Mouse (Mus musculus) hindbrain, embryonic 14.5 days (tissue): ENCODE measurements at regions not wholly inside any gene's neighbourhood (a gene's known extent, or its start where the extent isn't known, plus 50 kb on each side); places are given as distances from the start of the nearest gene placed in this dataset.

Source experiments
- ATAC-seq: fragments of 200-750 bp; cut with Nextera tagmentation; 2 replicates; pipeline ENCODE4 v1.8.0; 2017; ENCODE audit warnings: moderate number of reproducible peaks, mild to moderate bottlenecking, moderate TSS enrichment, moderate library complexity; ENCODE audit not compliant: low FRiP score
- DNase-seq: peaks from one replicate; pipeline ENCODE4 v3.0.0-alpha.2; 2015; ENCODE audit warnings: low spot score
- H3K27ac ChIP-seq: fragments of 300-500 bp; sonication (generic); 2 replicates; pipeline ENCODE4 v1.5.1; 2014; ENCODE audit warnings: mild to moderate bottlenecking, moderate library complexity
- H3K27me3 ChIP-seq: fragments of 300-500 bp; sonication (generic); 2 replicates; pipeline ENCODE4 v1.6.1; 2014; ENCODE audit warnings: mild to moderate bottlenecking, low read length, mixed read lengths; ENCODE audit not compliant: control insufficient read depth, insufficient read depth
- H3K36me3 ChIP-seq: fragments of 300-500 bp; sonication (generic); replicated peaks from 2 replicates; pipeline ENCODE4 v1.6.1; 2014; ENCODE audit not compliant: control insufficient read depth, insufficient read depth
- H3K4me1 ChIP-seq: fragments of 300-500 bp; sonication (generic); replicated peaks from 2 replicates; pipeline ENCODE4 v1.6.1; 2014; ENCODE audit warnings: antibody characterized with exemption, low read length, mixed read lengths; ENCODE audit not compliant: control insufficient read depth, insufficient read depth
- H3K4me2 ChIP-seq: fragments of 300-500 bp; sonication (generic); replicated peaks from 2 replicates; pipeline ENCODE4 v1.6.1; 2014; ENCODE audit warnings: mild to moderate bottlenecking, moderate library complexity
- H3K4me3 ChIP-seq: fragments of 300-500 bp; sonication (generic); replicated peaks from 2 replicates; pipeline ENCODE4 v1.5.1; 2014; ENCODE audit warnings: mild to moderate bottlenecking, low read length
- H3K9ac ChIP-seq: fragments of 300-500 bp; sonication (generic); 2 replicates; pipeline ENCODE4 v1.6.1; 2014
- H3K9me3 ChIP-seq: fragments of 300-500 bp; sonication (generic); 2 replicates; pipeline ENCODE4 v1.6.1; 2016; ENCODE audit warnings: low read length; ENCODE audit not compliant: control insufficient read depth
- WGBS: fragments of 180-500 bp; shearing (Covaris S2); extraction: QIAGEN DNeasy Blood & Tissue Kit; methylation state at CpG from one replicate; pipeline ENCODE4 v1.1.7; 2014; 5-methylcytosine and 5-hydroxymethylcytosine counted together

DNA sequence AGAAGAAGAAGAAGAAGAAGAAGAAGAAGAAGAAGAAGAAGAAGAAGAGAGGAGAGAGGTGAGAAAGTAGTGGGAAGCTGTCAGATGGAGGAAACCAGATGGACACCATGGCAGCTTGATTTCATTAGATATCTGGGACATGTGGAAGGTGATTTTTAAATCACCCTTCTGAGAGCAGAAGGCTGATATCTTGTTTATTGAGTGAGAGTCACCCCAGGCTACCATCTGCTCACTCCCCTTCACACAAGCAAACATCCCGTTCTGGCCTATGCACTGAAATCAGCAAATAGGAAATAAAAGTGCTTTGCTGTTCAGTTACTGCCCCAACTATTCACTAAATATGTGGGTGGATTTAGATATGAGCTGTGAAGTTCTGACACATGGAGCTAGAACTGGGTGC lies 831.8 kb upstream of the Lrrc6 start:
- H3K9ac ChIP-seq: no peak overlapping the region
- H3K36me3 ChIP-seq: no peaks in the 10 kb centered on the region
- DNase-seq (no peak), ATAC-seq (no peak)
- H3K4me2 ChIP-seq: no peak overlapping the region
- 84% methylated on average over 1 of the region's 1 CpGs for WGBS
- no peaks in the 10 kb centered on the region for H3K27me3 ChIP-seq
- H3K4me3 ChIP-seq: no peak overlapping the region
- no peaks in the 10 kb centered on the region for H3K9me3 ChIP-seq
- no peak overlapping the region for H3K27ac ChIP-seq
- no peaks in the 10 kb centered on the region for H3K4me1 ChIP-seq

DNA sequence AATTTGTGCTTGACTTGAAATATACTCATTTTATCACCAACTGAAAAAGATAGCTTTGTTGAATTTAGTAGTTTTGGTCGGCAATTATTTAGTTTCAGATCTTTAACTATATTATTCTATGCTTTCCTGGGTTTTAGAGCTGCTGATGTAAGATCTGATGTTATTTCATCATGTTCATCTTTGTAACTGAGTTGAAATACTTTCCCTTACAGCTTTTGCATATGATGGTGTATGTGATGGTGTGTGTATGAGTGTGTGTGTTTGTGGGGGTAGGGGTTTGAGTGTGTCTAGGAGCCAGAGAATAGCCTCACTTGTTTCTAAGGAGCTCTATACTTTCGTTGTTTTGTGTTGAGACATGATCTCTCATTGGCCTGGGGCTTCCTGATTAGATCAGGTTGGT lies 819.6 kb upstream of the Lrrc6 start:
- WGBS: 83% methylated on average over 2 of the region's 2 CpGs
- no peak overlapping the region for H3K4me3 ChIP-seq
- H3K4me1 ChIP-seq: no peaks in the 10 kb centered on the region
- no peak overlapping the region for H3K27ac ChIP-seq
- H3K36me3 ChIP-seq: no peaks in the 10 kb centered on the region
- H3K27me3 ChIP-seq: no peaks in the 10 kb centered on the region
- no peak overlapping the region for H3K4me2 ChIP-seq
- DNase-seq (no peak), ATAC-seq (no peak)
- no peak overlapping the region for H3K9ac ChIP-seq
- H3K9me3 ChIP-seq: no peaks in the 10 kb centered on the region

DNA sequence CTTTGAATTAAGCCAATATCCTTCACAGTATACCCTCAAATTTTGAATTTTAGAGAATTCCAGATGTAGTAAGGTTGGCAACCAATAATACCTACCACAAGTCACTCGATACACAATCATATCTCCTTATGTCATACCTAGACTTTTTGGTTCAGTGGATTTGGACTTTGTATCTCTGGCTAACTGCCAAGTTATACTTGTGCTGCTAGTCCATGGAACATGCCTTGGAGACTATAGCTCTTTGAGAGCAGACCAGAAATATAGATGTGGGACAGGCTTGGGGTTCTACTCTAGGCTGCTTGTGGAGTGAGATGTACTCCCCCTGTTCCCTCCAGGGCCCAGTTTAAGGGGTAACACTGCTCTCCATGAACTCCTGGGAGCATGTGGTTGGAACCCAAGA lies 814.5 kb upstream of the Lrrc6 start:
- ATAC-seq (no peak), DNase-seq (no peak)
- H3K4me2 ChIP-seq: no peak overlapping the region
- WGBS: 94% methylated on average over 1 of the region's 1 CpGs
- H3K9ac ChIP-seq: no peak overlapping the region
- H3K9me3 ChIP-seq: no peaks in the 10 kb centered on the region
- no peaks in the 10 kb centered on the region for H3K4me1 ChIP-seq
- no peaks in the 10 kb centered on the region for H3K27me3 ChIP-seq
- H3K36me3 ChIP-seq: no peaks in the 10 kb centered on the region
- no peak overlapping the region for H3K4me3 ChIP-seq
- no peak overlapping the region for H3K27ac ChIP-seq

DNA sequence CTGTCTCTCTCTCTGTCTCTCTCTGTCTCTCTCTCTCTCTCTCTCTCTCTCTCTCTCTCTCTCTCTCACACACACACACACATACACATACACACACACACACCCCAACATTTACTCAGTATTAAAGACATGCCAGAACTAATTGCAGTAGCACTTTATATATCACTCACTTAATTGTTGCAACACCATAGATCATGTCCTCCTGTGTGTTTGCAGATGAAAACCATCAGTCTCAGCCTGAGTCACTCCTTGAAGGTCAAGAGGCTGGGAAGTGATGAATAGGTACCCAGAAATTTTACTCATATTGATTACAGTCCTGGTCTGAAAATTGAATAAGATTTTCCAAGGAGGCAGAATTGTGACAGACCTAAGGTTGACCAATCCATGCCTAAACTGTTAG lies 812.9 kb upstream of the Lrrc6 start:
- no peaks in the 10 kb centered on the region for H3K36me3 ChIP-seq
- H3K9ac ChIP-seq: no peak overlapping the region
- H3K9me3 ChIP-seq: no peaks in the 10 kb centered on the region
- H3K27ac ChIP-seq: no peak overlapping the region
- no peak overlapping the region for H3K4me2 ChIP-seq
- H3K4me1 ChIP-seq: no peaks in the 10 kb centered on the region
- no peaks in the 10 kb centered on the region for H3K27me3 ChIP-seq
- no peak overlapping the region for H3K4me3 ChIP-seq
- DNase-seq (no peak), ATAC-seq (no peak)

DNA sequence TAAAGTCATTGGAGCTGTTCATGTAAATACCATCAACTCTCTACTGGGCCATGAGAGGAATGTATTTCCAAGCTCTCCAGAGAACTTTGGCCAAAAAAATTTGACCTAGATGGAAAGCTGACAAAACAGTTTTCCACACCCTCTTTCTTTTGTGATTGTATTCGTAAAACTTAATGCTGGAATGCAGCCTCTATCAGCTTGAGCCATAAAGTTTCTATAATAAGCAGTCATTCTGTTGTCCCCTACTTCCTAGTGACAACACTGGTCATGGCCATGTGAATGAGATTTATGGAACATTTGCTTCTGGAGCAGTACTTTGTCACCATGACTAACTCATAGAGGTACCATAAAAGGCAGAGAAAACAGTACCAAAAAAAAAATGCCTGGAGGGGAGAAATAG lies 805.0 kb upstream of the Lrrc6 start:
- H3K4me3 ChIP-seq: no peak overlapping the region
- no peak for DNase-seq

DNA sequence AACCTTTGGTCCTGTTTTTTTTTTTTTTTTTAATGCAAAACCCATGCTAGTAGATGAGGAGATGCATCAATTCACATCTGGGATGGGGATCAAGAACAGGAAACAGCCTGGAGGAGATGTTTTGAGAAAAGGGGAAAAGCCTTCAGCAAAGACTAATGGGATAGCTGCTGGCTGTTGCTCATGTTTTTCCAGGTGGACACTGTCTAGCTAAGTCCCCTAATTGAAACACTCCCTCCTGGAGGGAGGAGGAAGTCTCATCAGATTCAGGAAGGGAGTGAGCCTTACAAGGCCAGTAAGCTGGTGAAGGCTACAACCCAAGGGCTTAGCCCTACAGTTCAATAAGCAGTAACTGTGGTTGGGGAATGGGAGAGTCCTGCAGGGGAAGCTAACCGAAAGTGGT lies 803.1 kb upstream of the Lrrc6 start:
- 88% methylated on average over 1 of the region's 1 CpGs for WGBS
- Histone ChIP-seq H3K4me2 (no peak overlapping the region), H3K36me3 (no peaks in the 10 kb centered on the region), H3K4me1 (no peaks in the 10 kb centered on the region), H3K27me3 (no peaks in the 10 kb centered on the region), H3K9me3 (no peaks in the 10 kb centered on the region), H3K9ac (no peak overlapping the region), H3K27ac (no peak overlapping the region), H3K4me3 (no peak overlapping the region)
- ATAC-seq: no peak
- no peak for DNase-seq

More for the DNA sequence above, 805.0 kb upstream of the Lrrc6 start:
- H3K9me3 ChIP-seq: no peaks in the 10 kb centered on the region
- H3K9ac ChIP-seq: no peak overlapping the region
- H3K27me3 ChIP-seq: no peaks in the 10 kb centered on the region
- no peak overlapping the region for H3K27ac ChIP-seq
- H3K4me1 ChIP-seq: no peaks in the 10 kb centered on the region
- WGBS: 85% methylated on average over 1 of the region's 1 CpGs
- no peak for ATAC-seq
- H3K36me3 ChIP-seq: no peaks in the 10 kb centered on the region
- no peak overlapping the region for H3K4me2 ChIP-seq

DNA sequence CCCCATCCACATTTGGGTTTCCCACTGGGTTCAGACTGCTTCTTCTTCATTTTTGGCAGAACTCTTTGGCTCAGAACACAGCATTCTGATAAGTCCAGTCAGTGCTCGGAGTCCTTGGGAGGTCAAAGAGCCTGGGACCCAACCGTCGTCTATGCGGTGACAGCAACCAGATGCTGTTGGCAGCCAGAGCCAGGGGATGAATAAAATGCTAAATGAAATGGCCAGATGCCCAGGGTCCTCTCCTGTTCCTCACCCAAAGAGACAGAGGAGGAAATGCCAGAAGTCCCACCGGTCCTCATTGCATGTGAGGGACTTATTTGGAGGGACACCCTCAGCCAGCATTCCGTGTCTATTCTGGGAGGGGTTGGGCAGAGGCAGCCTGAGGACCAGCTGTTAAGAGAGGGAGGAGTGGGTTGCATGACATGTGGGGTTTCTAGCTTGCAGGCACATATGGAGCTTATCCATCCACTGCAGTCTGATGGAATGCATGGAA lies 801.2 kb upstream of the Lrrc6 start:
- Histone ChIP-seq H3K9me3 (no peaks in the 10 kb centered on the region), H3K27me3 (no peaks in the 10 kb centered on the region), H3K9ac (no peak overlapping the region), H3K36me3 (no peaks in the 10 kb centered on the region), H3K4me2 (no peak overlapping the region), H3K4me3 (no peak overlapping the region), H3K27ac (no peak overlapping the region), H3K4me1 (no peaks in the 10 kb centered on the region)
- ATAC-seq (no peak), DNase-seq (no peak)
- 74% methylated on average over 6 of the region's 6 CpGs for WGBS

DNA sequence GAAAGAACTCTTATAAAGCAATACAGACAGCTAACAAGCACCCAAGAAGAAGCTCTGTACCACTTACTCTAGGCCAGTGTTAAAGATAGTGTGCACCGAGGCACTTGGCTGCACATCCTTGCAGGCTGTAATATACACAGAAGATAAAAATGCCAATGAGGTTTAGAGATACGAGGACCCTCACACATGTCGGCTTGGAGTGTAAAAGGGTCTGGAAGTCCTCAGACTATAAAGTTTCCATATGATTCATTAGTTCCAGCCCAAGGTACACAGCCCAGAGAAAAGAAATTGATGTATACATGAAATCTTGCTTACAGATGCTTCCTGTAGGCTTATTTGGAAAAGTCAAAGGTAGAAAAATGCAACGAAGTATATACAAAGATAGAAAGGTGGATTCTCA lies 800.3 kb upstream of the Lrrc6 start:
- Histone ChIP-seq H3K4me3 (no peak overlapping the region), H3K9ac (no peak overlapping the region), H3K9me3 (no peaks in the 10 kb centered on the region), H3K4me1 (no peaks in the 10 kb centered on the region), H3K27me3 (no peaks in the 10 kb centered on the region), H3K36me3 (no peaks in the 10 kb centered on the region), H3K27ac (no peak overlapping the region), H3K4me2 (no peak overlapping the region)
- 91% methylated on average over 4 of the region's 4 CpGs for WGBS
- ATAC-seq (no peak), DNase-seq (no peak)

DNA sequence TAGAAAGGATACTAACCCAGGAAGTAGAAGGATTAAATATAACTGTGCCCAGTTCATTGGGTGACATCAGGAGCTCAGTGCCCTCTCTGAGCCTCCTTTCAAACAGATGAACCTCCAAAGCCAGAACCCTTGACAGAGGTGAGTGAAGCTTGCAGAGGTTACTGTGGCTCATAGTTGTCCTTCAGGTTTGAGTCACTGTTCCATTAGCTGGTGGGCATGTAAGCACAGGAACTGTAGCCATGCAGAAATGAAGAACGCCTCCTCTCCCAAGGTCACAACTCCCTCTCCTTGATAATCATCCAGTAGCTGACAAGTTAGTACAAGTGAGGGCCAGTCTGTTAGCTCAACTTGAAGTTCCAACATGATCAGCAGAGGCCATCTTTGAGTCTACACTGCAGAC lies 794.1 kb upstream of the Lrrc6 start:
- WGBS: 92% methylated on average over 1 of the region's 1 CpGs
- ATAC-seq: no peak
- no peak overlapping the region for H3K4me3 ChIP-seq

DNA sequence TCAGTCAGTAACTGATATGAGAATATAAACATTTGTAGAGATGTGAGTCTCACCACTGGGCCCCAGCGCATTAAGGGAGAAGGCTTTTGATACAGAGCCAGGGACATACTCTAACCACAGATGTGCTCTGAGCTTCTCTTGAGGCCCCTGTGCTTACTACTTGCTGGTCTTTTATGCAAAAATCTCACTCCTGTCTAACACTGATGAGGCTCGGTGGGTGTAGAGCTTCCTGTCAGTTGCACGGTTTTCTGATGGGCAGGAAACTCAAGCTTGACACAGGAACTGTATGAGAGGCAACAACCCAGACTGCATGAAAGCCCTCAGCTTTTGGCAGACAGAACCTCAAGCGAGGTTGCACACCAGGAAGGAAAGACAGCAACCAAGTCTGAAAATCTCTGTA lies 789.0 kb upstream of the Lrrc6 start:
- no peaks in the 10 kb centered on the region for H3K4me1 ChIP-seq
- H3K27ac ChIP-seq: no peak overlapping the region
- DNase-seq: no peak
- H3K9me3 ChIP-seq: no peaks in the 10 kb centered on the region
- H3K27me3 ChIP-seq: no peaks in the 10 kb centered on the region
- 74% methylated on average over 4 of the region's 4 CpGs for WGBS
- H3K9ac ChIP-seq: no peak overlapping the region
- no peak for ATAC-seq
- H3K36me3 ChIP-seq: no peaks in the 10 kb centered on the region
- H3K4me2 ChIP-seq: no peak overlapping the region
- H3K4me3 ChIP-seq: no peak overlapping the region

More for the DNA sequence above, 794.1 kb upstream of the Lrrc6 start:
- Histone ChIP-seq H3K27ac (no peak overlapping the region), H3K9ac (no peak overlapping the region), H3K4me2 (no peak overlapping the region), H3K9me3 (no peaks in the 10 kb centered on the region), H3K27me3 (no peaks in the 10 kb centered on the region), H3K36me3 (no peaks in the 10 kb centered on the region), H3K4me1 (no peaks in the 10 kb centered on the region)
- DNase-seq: no peak
